Mouse (Mus musculus) forebrain, postnatal 0 days (tissue): ENCODE measurements around the gene Slc2a9. TPM values are rescaled to one million over a fixed set of nuclear protein-coding genes. Genes with fewer than 3 reads are reported as not detected.

ENCODE experiments used
- ATAC-seq: fragments of 200-750 bp; cut with Nextera tagmentation; 2 replicates; pipeline ENCODE4 v1.8.0; 2017; ENCODE audit warnings: mild to moderate bottlenecking, moderate library complexity
- DNase-seq: peaks from one replicate; pipeline ENCODE4 v3.0.0-alpha.2; 2015
- H3K27ac ChIP-seq: fragments of 300-500 bp; sonication (generic); 2 replicates; pipeline ENCODE4 v1.5.1; 2014; ENCODE audit warnings: low read depth, mild to moderate bottlenecking, antibody characterized with exemption, low read length, moderate library complexity, mixed read lengths
- H3K27me3 ChIP-seq: fragments of 300-500 bp; sonication (generic); 2 replicates; pipeline ENCODE4 v1.6.1; 2014; ENCODE audit warnings: mild to moderate bottlenecking, low read length, mixed read lengths; ENCODE audit not compliant: insufficient read depth
- H3K36me3 ChIP-seq: fragments of 300-500 bp; sonication (generic); 2 replicates; pipeline ENCODE4 v1.6.1; 2014; ENCODE audit warnings: mild to moderate bottlenecking, moderate library complexity; ENCODE audit not compliant: insufficient read depth
- H3K4me1 ChIP-seq: fragments of 300-500 bp; sonication (generic); 2 replicates; pipeline ENCODE4 v1.6.1; 2014; ENCODE audit warnings: antibody characterized with exemption; ENCODE audit not compliant: insufficient read depth
- H3K4me2 ChIP-seq: fragments of 300-500 bp; sonication (generic); 2 replicates; pipeline ENCODE4 v1.6.1; 2014; ENCODE audit warnings: low read depth, mild to moderate bottlenecking, moderate library complexity
- H3K4me3 ChIP-seq: fragments of 300-500 bp; sonication (generic); 2 replicates; pipeline ENCODE4 v1.5.1; 2014; ENCODE audit warnings: low read depth, low read length, mixed read lengths
- H3K9ac ChIP-seq: fragments of 300-500 bp; sonication (generic); 2 replicates; pipeline ENCODE4 v1.6.1; 2014; ENCODE audit warnings: mild to moderate bottlenecking
- H3K9me3 ChIP-seq: fragments of 300-500 bp; sonication (generic); 2 replicates; pipeline ENCODE4 v1.6.1; 2016; ENCODE audit warnings: low read length
- CTCF ChIP-seq: sonication (generic); IDR thresholded peaks from 2 replicates; pipeline ENCODE4 v1.5.1; 2016; ENCODE audit warnings: antibody characterized with exemption, control low read depth, low read depth
- WGBS: fragments of 180-500 bp; shearing (Covaris S2); extraction: QIAGEN DNeasy Blood & Tissue Kit; methylation state at CpG from one replicate; pipeline ENCODE4 v1.1.7; 2014; 5-methylcytosine and 5-hydroxymethylcytosine counted together
- polyA plus RNA-seq: library from polyadenylated mRNA; unstranded; fragments of >200 nt; fragmentation: Nextera tagmentation; extraction: Ambion mirVana; gene quantifications from 2 replicates; pipeline ENCODE4 v1.2.1, GENCODE M21; 2015
- total RNA-seq: library from RNA; depleted of rRNA; stranded (reverse); fragments of >200 nt; gene quantifications from 2 replicates; pipeline ENCODE4 v1.2.3, GENCODE M21; 2014

Slc2a9 gene
- total and polyA plus RNA-seq, 2 experiments from 2014 or later, result 0.81 to 5.0 TPM

DNA sequence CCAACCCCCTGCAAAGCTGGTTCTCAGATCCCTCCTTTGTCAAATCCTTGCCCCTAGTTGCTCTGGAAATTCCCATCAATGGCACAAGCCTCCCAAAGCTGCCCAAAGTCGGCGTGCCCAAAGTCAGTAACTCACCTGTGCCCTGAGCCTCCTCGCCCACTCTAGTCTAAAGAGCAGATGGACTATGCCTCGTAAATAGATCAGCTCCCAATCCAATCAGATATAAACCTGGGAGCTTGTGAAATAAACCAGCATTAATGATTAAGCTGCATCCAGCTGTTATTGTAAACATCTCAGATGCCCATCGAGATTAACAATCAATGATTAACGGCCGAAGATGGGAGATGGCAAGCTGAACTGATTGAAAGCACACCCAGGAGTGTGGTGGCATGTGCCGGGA is 11.2 kb downstream of the Slc2a9 start:
- Histone ChIP-seq H3K4me3 (no peak overlapping the region), H3K4me1 (no peaks in the 10 kb centered on the region), H3K27ac (no peak overlapping the region), H3K27me3 (no peaks in the 10 kb centered on the region), H3K9ac (no peak overlapping the region), H3K36me3 (no peaks in the 10 kb centered on the region), H3K4me2 (no peak overlapping the region), H3K9me3 (no peaks in the 10 kb centered on the region)
- WGBS, result 88% methylated on average over 8 of the region's 8 CpGs
- ATAC-seq (no peak), DNase-seq (no peak)
- TF ChIP-seq CTCF, result no peak

DNA sequence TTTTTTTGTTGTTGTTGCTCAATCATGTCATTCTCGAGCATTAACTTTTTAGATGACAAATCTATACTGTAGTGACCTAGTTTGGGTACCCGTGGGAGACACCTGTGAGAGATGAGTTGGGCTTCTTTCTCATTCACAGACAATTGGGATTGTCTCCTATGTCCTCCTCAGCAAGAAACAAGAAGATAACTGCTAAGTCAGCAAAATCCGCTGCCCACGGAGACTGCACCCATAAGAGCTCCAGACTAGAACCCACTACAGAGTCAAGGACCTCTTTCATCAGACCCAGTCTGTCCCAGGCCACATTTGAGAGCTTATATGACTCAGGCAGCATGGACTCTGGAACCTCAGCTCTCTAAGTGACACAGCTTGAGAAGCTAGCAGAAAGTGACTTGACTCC is 13.2 kb downstream of the Slc2a9 start:
- TF ChIP-seq CTCF, result no peak
- H3K4me3 ChIP-seq, result no peak overlapping the region
- H3K27ac ChIP-seq, result no peak overlapping the region
- H3K4me1 ChIP-seq, result no peaks in the 10 kb centered on the region
- no peak overlapping the region for H3K9ac ChIP-seq
- H3K4me2 ChIP-seq, result no peak overlapping the region
- H3K27me3 ChIP-seq, result no peaks in the 10 kb centered on the region
- no peak for DNase-seq
- no peaks in the 10 kb centered on the region for H3K36me3 ChIP-seq
- ATAC-seq, result no peak
- H3K9me3 ChIP-seq, result no peaks in the 10 kb centered on the region
- WGBS, result 91% methylated on average over 4 of the region's 4 CpGs

DNA sequence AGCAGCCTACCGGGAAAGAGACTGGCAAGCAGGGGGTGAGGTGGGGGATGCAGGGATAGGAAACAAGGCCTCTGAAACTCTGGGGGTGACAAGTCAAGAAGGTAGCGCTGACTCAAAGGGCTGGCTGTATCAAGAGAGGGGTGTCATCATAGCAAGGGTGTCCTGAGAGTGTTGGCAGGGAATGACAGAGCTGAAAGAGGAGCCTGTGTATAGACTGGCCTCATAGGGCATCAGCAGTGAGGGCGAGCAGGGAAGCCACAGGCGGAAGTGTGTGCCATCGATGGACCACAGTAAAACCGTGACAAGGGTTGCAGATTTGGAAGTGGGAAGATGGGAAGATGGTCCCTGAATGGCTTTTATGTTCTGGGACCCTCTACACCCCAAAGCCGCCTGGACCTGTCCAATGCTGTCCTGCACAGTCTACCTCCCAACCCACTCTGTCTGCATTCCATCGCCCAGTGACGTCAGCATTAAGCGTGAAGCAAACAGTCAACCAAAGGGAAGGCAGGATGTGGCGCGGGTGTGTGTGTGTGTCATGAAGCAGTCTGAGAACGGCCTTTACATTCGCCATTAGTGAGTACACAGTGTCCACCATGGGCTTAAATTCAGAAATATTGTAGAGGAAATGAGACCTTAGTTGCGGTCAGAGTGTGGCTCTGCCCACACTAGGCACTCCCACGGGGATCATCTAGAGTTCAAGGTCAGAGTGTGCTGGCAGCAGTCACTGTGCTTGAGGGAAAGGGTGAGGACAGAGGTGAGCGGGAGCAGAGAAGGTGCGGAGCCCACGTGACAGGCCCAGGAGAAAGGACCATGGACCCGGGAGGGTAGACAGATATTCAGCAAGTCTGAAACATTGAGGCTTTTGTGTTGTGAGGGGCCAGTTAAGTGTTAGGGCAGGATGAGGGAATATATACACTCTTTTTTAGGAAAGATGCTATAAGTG is 14.0 kb downstream of the Slc2a9 start:
- no peak for ATAC-seq
- no peak overlapping the region for H3K9ac ChIP-seq

DNA sequence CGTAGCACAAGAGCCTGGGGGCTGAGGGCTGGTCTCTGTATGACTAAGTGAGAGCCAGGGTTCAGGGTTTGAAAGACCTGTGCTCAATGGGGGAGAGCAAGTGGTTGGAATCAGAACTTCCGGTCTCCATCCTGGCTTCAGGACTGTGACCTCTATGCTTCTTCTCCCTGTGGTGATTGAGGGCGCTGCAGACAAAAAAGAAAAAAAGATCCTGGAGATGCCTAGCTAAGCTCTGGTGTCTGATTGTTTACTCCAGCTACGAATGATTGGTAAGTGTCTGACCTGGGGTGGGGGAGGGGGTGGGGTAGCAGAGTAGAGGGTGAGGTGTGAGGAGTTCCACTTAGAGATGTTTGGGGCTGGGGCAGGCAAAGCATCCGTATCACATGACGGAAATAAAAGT is 14.9 kb downstream of the Slc2a9 start:
- Histone ChIP-seq H3K9ac (no peak overlapping the region), H3K27ac (no peak overlapping the region), H3K36me3 (no peaks in the 10 kb centered on the region), H3K4me2 (no peak overlapping the region), H3K9me3 (no peaks in the 10 kb centered on the region), H3K27me3 (no peaks in the 10 kb centered on the region), H3K4me3 (no peak overlapping the region), H3K4me1 (no peaks in the 10 kb centered on the region)
- WGBS, result 64% methylated on average over 6 of the region's 6 CpGs
- no peak for DNase-seq
- ATAC-seq, result no peak
- no peak for TF ChIP-seq CTCF

More for the DNA sequence above, 14.0 kb downstream of the Slc2a9 start:
- Histone ChIP-seq H3K4me2 (no peak overlapping the region), H3K4me1 (no peaks in the 10 kb centered on the region), H3K27ac (no peak overlapping the region), H3K36me3 (no peaks in the 10 kb centered on the region), H3K27me3 (no peaks in the 10 kb centered on the region), H3K9me3 (no peaks in the 10 kb centered on the region), H3K4me3 (no peak overlapping the region)
- no peak for TF ChIP-seq CTCF
- no peak for DNase-seq
- WGBS, result 87% methylated on average over 20 of the region's 20 CpGs

DNA sequence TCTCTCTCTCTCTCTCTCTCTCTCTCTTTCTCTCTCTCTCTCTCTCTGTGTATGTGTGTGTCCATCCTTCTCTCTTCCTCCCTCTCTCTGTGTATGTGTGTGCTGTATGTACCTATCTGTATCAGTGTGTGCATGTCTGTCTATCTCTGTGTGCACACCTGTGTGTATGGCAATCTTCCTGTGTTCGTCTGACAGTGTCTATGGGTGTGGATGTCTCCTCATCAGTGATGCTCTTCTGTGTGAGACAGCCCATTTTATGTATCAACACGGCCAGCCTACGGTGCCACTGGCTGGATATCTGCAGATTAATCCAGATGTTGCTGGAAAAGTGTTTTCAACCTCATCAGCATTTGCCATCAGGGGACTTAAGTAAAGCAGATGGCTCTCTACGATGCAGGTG is 15.7 kb downstream of the Slc2a9 start:
- no peak overlapping the region for H3K4me3 ChIP-seq
- no peak for ATAC-seq
- H3K9me3 ChIP-seq, result no peaks in the 10 kb centered on the region
- WGBS, result 81% methylated on average over 4 of the region's 4 CpGs
- DNase-seq, result no peak
- H3K36me3 ChIP-seq, result no peaks in the 10 kb centered on the region
- TF ChIP-seq CTCF, result no peak
- H3K9ac ChIP-seq, result no peak overlapping the region
- H3K4me1 ChIP-seq, result no peaks in the 10 kb centered on the region
- H3K27me3 ChIP-seq, result no peaks in the 10 kb centered on the region
- no peak overlapping the region for H3K4me2 ChIP-seq
- no peak overlapping the region for H3K27ac ChIP-seq

DNA sequence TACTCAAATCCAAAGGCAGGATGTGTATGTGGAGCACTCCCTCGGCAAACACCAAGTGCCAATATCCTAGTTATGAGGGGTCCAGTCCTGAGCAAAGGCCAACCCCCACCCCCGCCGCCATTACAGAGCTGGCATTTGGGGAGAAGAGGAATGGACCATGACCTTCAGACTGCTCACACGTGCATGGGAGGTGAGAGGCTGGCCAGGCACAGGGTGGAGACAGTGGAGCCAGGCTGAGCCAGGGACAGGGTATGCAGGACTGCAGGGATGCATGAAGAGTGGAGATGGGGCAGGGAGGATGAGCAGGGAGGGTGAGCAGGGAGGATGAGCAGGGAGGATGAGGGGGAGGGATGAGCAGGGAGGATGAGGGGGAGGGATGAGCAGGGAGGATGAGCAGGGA is 17.0 kb downstream of the Slc2a9 start:
- no peak for TF ChIP-seq CTCF
- H3K27me3 ChIP-seq, result no peaks in the 10 kb centered on the region
- DNase-seq (no peak), ATAC-seq (no peak)
- 85% methylated on average over 4 of the region's 4 CpGs for WGBS
- H3K36me3 ChIP-seq, result no peaks in the 10 kb centered on the region
- H3K9ac ChIP-seq, result no peak overlapping the region
- no peaks in the 10 kb centered on the region for H3K9me3 ChIP-seq
- H3K27ac ChIP-seq, result no peak overlapping the region
- H3K4me3 ChIP-seq, result no peak overlapping the region
- H3K4me1 ChIP-seq, result no peaks in the 10 kb centered on the region
- no peak overlapping the region for H3K4me2 ChIP-seq

DNA sequence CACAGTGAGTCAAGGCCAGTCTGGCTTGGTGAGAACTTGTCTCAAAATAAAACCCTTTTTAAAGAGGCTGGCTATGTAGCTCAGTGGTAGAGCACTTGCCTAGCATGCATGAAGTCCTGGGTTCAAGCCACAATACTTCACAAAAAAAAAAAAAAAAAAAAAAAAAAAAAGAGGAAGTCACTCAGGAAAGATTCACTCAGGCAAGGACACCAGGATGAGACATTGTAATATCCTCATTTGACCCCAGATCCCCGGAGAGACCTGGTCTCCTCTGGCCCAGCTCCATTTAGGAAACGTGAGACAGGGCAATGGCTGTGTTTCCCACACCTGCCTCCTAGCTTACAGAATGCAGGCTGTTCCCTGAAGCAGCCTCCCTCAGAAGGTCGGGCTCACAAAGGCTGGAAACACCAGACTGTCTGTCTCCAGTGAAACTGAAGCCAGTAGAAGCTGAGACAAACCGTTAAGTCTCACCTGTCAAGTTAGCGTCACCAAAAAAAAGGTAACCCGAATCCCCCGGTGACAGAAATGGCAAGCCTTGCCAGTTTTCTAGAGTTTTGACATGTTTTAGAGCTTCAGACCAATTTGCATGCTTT is 19.3 kb downstream of the Slc2a9 start:
- H3K4me3 ChIP-seq, result no peak overlapping the region
- TF ChIP-seq CTCF, result no peak
- H3K9ac ChIP-seq, result no peak overlapping the region
- H3K27ac ChIP-seq, result no peak overlapping the region
- no peak overlapping the region for H3K4me2 ChIP-seq
- no peaks in the 10 kb centered on the region for H3K9me3 ChIP-seq
- H3K4me1 ChIP-seq, result peaks cover 7% of the 10 kb centered on the region; the same call in 1 of the 2 replicates
- no peaks in the 10 kb centered on the region for H3K36me3 ChIP-seq
- DNase-seq (no peak), ATAC-seq (no peak)
- 59% methylated on average over 7 of the region's 7 CpGs for WGBS
- H3K27me3 ChIP-seq, result no peaks in the 10 kb centered on the region
